Mouse (Mus musculus) embryonic facial prominence, embryonic 11.5 days (tissue): Measurements from ENCODE around the gene Ncan. TPM values are rescaled to one million over a fixed set of nuclear protein-coding genes. Genes with fewer than 3 reads are reported as not detected.

ENCODE experiments used
- ATAC-seq: fragments of 200-750 bp; cut with Nextera tagmentation; replicated peaks from 2 replicates; pipeline ENCODE4 v1.8.0; 2017; ENCODE audit warnings: low read depth; ENCODE audit not compliant: insufficient number of reproducible peaks, low FRiP score, low TSS enrichment
- DNase-seq: peaks from one replicate; pipeline ENCODE4 v3.0.0-alpha.2; 2015; ENCODE audit warnings: low spot score
- H3K27ac ChIP-seq: fragments of 300-500 bp; sonication (generic); replicated peaks from 2 replicates; pipeline ENCODE4 v1.5.1; 2014; ENCODE audit warnings: mild to moderate bottlenecking, low read depth, low read length, control low read depth
- H3K27me3 ChIP-seq: fragments of 300-500 bp; sonication (generic); 2 replicates; pipeline ENCODE4 v1.6.1; 2014; ENCODE audit warnings: mild to moderate bottlenecking, low read length, moderate library complexity, mixed read lengths; ENCODE audit not compliant: control insufficient read depth, insufficient read depth
- H3K36me3 ChIP-seq: fragments of 300-500 bp; sonication (generic); replicated peaks from 2 replicates; pipeline ENCODE4 v1.6.1; 2014; ENCODE audit warnings: low read depth, mild to moderate bottlenecking, low read length, moderate library complexity, mixed read lengths; ENCODE audit not compliant: control insufficient read depth, insufficient read depth
- H3K4me1 ChIP-seq: fragments of 300-500 bp; sonication (generic); 2 replicates; pipeline ENCODE4 v1.6.1; 2014; ENCODE audit warnings: low read length, mixed read lengths; ENCODE audit not compliant: control insufficient read depth, insufficient read depth
- H3K4me2 ChIP-seq: fragments of 300-500 bp; sonication (generic); 2 replicates; pipeline ENCODE4 v1.6.1; 2014; ENCODE audit warnings: low read depth, mild to moderate bottlenecking, control low read depth, low read length, moderate library complexity
- H3K4me3 ChIP-seq: fragments of 300-500 bp; sonication (generic); 2 replicates; pipeline ENCODE4 v1.5.1; 2014; ENCODE audit warnings: low read depth, low read length, control low read depth
- H3K9ac ChIP-seq: fragments of 300-500 bp; sonication (generic); replicated peaks from 2 replicates; pipeline ENCODE4 v1.6.1; 2014; ENCODE audit warnings: mild to moderate bottlenecking, control low read depth, low read length
- H3K9me3 ChIP-seq: fragments of 300-500 bp; sonication (generic); replicated peaks from 2 replicates; pipeline ENCODE4 v1.6.1; 2016; ENCODE audit warnings: mild to moderate bottlenecking, low read length, inconsistent platforms, mixed read lengths; ENCODE audit not compliant: control insufficient read depth
- WGBS: fragments of 180-500 bp; shearing (Covaris S2); extraction: QIAGEN DNeasy Blood & Tissue Kit; methylation state at CpG from one replicate; pipeline ENCODE4 v1.1.7; 2014; 5-methylcytosine and 5-hydroxymethylcytosine counted together
- polyA plus RNA-seq: library from polyadenylated mRNA; unstranded; fragments of >200 nt; fragmentation: Nextera tagmentation; extraction: Ambion mirVana; gene quantifications from 2 replicates; pipeline ENCODE4 v1.2.1, GENCODE M21; 2014

Ncan gene
- polyA plus RNA-seq: 6.4 and 7.3 TPM in 2 replicates

- 4% methylated on average over 19 of the region's 19 CpGs for WGBS
- Histone ChIP-seq H3K4me1 (no peaks in the 10 kb centered on the region), H3K36me3 (no peaks in the 10 kb centered on the region), H3K4me2 (peak within 1 kb of the TSS; percentile 27), H3K4me3 (peak within 1 kb of the TSS; percentile 21), H3K27ac (no peak within 1 kb of the TSS), H3K9me3 (no peaks in the 10 kb centered on the region), H3K9ac (peak within 1 kb of the TSS; percentile 18; the same call in 1 of the 2 replicates), H3K27me3 (peaks cover 18% of the 10 kb centered on the region)
- ATAC-seq (peak; percentile 57), DNase-seq (peak; percentile 88)
These were observed at the start of gene Ncan for GRCm38 (mm10) chr8:70120667-70121066. Ncan (minus strand) TSS chr8:70120873.

GRCm38 (mm10) chr8:70170116-70170515, 49.4 kb upstream of the Ncan start:
- WGBS: 84% methylated on average over 3 of the region's 3 CpGs
- no peak overlapping the region for H3K4me2 ChIP-seq
- no peaks in the 10 kb centered on the region for H3K36me3 ChIP-seq
- no peak overlapping the region for H3K9ac ChIP-seq
- H3K4me1 ChIP-seq: no peaks in the 10 kb centered on the region
- H3K27ac ChIP-seq: no peak overlapping the region
- no peaks in the 10 kb centered on the region for H3K9me3 ChIP-seq
- no peak overlapping the region for H3K4me3 ChIP-seq
- DNase-seq (no peak), ATAC-seq (no peak)
- H3K27me3 ChIP-seq: peaks cover 14% of the 10 kb centered on the region

DNA sequence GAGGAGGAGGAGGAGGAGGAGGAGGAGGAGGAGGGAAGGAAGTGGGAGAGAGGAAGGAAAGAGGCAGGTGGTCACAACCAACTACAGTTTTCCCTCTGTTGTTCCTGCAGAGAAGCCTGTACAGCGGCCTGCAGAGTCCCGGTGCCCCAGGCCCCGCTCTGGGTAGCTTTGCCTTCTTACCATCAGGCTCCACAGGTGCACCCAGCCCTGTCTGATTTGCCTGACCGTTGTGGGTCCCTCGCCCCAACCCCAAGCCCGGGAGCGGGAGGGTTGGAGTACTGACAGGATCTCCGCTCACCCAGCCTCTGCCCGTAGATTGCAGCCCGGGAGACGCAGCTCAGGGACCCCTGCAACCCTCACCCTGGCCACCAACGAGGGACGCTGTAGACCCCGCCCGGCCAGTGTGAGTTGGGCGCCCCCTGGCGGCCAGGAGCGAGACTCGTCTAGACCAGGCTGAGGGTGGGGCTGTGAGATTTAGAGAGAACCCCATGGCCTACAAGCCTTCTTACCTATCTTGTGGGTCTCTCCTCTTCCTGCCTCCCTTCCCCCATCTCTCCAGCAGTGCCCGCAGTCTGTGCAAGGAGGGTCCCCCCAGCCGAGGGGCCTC, 45.9 kb upstream of the Ncan start:
- ATAC-seq (peak; percentile 85), DNase-seq (peak; percentile 90)
- Histone ChIP-seq H3K9ac (peak overlapping the region; percentile 34; the same call in 1 of the 2 replicates), H3K27me3 (peaks cover 15% of the 10 kb centered on the region), H3K4me1 (no peaks in the 10 kb centered on the region), H3K4me2 (peak overlapping the region; percentile 40), H3K4me3 (peak overlapping the region; percentile 14; the same call in 1 of the 2 replicates), H3K36me3 (no peaks in the 10 kb centered on the region), H3K9me3 (no peaks in the 10 kb centered on the region), H3K27ac (no peak overlapping the region)
- whole genome bisulfite sequencing: under 1% methylated on average over 21 of the region's 21 CpGs

- WGBS: 82% methylated on average over 3 of the region's 3 CpGs
- H3K27ac ChIP-seq: no peak overlapping the region
- DNase-seq: no peak
- no peak overlapping the region for H3K4me2 ChIP-seq
- no peak overlapping the region for H3K9ac ChIP-seq
- peaks cover 15% of the 10 kb centered on the region for H3K27me3 ChIP-seq
- no peaks in the 10 kb centered on the region for H3K36me3 ChIP-seq
- no peaks in the 10 kb centered on the region for H3K4me1 ChIP-seq
- H3K4me3 ChIP-seq: no peak overlapping the region
- ATAC-seq: no peak
- H3K9me3 ChIP-seq: no peaks in the 10 kb centered on the region
These were observed 42.6 kb upstream of the Ncan start for GRCm38 (mm10) chr8:70163316-70163715.

DNA sequence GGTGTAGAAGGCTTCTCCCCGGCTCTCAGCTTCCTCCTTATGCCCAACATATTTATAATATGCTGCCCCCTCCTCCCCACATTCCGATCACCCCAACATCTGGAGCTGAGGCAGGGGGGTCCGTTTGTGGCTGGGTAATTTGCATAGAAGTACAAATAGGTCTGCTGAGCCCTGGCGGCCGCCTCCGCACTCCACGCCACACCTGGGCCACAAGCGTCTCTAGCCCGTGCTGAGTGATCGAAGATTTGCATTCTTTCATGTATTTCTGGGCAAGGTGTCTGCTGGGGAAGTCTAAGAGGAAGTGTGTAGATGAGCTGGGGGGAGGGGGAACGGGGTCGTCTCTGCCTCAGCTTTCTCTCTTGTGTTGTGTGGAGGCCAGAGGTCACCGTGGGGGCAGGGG, 39.3 kb upstream of the Ncan start:
- Histone ChIP-seq H3K9ac (no peak overlapping the region), H3K36me3 (no peaks in the 10 kb centered on the region), H3K4me3 (no peak overlapping the region), H3K4me2 (no peak overlapping the region), H3K4me1 (no peaks in the 10 kb centered on the region), H3K9me3 (no peaks in the 10 kb centered on the region), H3K27me3 (0 out of 2 replicates have a peak, but pooled peaks cover under 1% of the 10 kb centered on the region), H3K27ac (no peak overlapping the region)
- DNase-seq (no peak), ATAC-seq (no peak)
- WGBS: 60% methylated on average over 13 of the region's 13 CpGs

DNA sequence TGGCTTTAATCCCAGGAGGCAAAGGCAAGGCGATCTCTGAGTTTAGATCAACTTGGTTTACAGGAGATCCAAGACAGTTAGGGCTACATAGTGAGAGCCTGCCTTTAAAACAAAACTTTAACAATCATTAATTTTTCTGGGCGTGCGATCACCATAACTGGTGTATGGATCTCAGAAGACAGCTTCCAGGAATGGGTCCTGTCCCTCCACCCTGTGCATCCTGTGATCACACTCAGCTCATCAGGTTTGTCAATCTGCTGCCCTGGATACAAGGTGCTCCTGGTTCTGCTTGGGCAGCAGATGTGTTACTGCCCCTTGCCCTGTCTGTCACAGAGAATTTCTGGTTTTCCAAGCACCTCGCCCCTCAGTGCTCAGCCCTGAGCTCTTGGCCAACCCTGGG, 38.5 kb upstream of the Ncan start:
- Histone ChIP-seq H3K27me3 (no peaks in the 10 kb centered on the region), H3K36me3 (no peaks in the 10 kb centered on the region), H3K27ac (no peak overlapping the region), H3K9me3 (no peaks in the 10 kb centered on the region), H3K9ac (no peak overlapping the region), H3K4me2 (no peak overlapping the region), H3K4me3 (no peak overlapping the region), H3K4me1 (no peaks in the 10 kb centered on the region)
- no peak for ATAC-seq
- DNase-seq: no peak
- WGBS: 78% methylated on average over 4 of the region's 4 CpGs

GRCm38 (mm10) chr8:70158069-70158853, 37.6 kb upstream of the Ncan start:
- H3K27ac ChIP-seq: no peak overlapping the region
- peak; percentile 85 for ATAC-seq
- H3K36me3 ChIP-seq: no peaks in the 10 kb centered on the region
- no peaks in the 10 kb centered on the region for H3K27me3 ChIP-seq
- DNase-seq: peak; percentile 88
- 11% methylated on average over 38 of the region's 40 CpGs for WGBS
- H3K4me2 ChIP-seq: peak overlapping the region; percentile 70
- H3K4me3 ChIP-seq: peak overlapping the region; percentile 42
- H3K4me1 ChIP-seq: no peaks in the 10 kb centered on the region
- H3K9me3 ChIP-seq: no peaks in the 10 kb centered on the region
- H3K9ac ChIP-seq: peak overlapping the region; percentile 51

DNA sequence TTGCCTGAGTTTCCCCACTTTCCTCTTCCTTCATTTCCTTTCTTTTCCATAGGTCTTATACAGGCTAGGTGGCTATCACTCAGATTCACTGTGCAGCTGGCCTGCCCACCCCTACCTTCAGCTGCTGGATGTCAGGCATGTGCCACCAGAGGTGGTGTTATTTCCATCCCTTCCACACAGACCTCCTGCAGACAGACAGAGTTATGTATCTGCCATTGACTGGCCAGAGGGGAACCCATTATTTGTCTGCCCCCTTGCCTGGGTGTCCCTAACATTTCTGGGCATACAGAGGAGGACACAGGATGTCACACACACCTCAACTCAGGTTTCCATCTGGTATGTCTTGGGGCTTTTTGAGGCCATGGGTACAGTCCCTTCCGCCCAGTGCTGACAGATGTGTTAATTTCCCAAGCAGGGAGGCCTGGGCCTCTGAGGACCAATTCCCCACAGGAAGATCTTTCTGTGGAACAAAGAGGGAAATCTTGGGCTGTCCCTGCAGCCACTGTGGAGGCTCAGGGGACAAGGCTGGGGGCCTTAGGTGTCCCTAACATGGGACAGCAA, 36.6 kb upstream of the Ncan start:
- no peak overlapping the region for H3K9ac ChIP-seq
- H3K4me2 ChIP-seq: no peak overlapping the region
- H3K36me3 ChIP-seq: no peaks in the 10 kb centered on the region
- no peaks in the 10 kb centered on the region for H3K4me1 ChIP-seq
- no peaks in the 10 kb centered on the region for H3K27me3 ChIP-seq
- no peak for ATAC-seq
- no peak overlapping the region for H3K4me3 ChIP-seq
- 88% methylated on average over 1 of the region's 1 CpGs for WGBS
- no peaks in the 10 kb centered on the region for H3K9me3 ChIP-seq
- no peak overlapping the region for H3K27ac ChIP-seq
- DNase-seq: no peak
